Mouse (Mus musculus) induced T-regulatory cell, adult 2 months (primary cell): Measurements from ENCODE around the gene Cacna1d.

Source experiments
- DNase-seq: peaks from one replicate; pipeline ENCODE4 v3.0.0-alpha.2; 2012; ENCODE audit warnings: low read depth

The Cacna1d gene

DNA sequence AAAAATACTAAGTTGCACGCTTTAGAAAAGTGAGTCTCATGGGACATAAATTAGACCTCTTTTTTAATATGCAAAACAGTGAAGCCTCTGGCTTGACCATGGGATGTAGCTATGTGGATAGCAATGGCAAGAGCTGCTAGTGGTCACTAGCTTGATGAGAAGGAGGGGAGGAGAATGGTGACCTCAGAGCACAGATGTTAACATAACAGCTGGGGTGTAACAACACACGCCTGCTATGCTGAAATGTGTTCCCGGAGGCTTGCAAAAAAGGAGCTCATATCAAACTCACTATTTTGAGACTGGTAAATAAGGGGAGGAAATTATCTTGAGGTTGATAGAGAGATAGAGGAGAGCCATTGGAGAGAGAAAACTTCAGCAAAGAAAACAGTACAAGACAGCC lies 32.4 kb downstream of the Cacna1d start:
- no peak for DNase-seq

DNA sequence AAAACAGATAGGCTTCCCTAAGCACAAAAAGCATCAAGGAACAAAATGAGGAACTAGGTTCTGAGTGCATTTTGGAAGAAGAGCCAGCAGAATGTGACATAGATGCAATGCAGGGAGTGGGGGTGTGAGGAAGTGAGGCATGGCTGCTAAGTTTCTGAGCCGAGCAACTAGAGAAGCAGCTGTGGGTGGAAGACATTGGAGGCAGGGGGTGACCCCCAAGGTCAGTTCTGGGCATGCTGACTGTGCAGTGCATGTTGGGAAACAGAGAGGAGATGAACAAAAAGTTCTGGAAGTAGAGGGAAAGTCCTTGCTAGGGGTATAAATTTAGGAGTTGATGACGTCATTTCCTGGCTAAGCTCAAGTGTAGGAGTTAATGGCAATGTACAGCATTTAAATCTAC lies 33.4 kb downstream of the Cacna1d start:
- no peak for DNase-seq

GRCm38 (mm10) chr14:30457436-30457835 lies 33.8 kb downstream of the Cacna1d start:
- no peak for DNase-seq

DNA sequence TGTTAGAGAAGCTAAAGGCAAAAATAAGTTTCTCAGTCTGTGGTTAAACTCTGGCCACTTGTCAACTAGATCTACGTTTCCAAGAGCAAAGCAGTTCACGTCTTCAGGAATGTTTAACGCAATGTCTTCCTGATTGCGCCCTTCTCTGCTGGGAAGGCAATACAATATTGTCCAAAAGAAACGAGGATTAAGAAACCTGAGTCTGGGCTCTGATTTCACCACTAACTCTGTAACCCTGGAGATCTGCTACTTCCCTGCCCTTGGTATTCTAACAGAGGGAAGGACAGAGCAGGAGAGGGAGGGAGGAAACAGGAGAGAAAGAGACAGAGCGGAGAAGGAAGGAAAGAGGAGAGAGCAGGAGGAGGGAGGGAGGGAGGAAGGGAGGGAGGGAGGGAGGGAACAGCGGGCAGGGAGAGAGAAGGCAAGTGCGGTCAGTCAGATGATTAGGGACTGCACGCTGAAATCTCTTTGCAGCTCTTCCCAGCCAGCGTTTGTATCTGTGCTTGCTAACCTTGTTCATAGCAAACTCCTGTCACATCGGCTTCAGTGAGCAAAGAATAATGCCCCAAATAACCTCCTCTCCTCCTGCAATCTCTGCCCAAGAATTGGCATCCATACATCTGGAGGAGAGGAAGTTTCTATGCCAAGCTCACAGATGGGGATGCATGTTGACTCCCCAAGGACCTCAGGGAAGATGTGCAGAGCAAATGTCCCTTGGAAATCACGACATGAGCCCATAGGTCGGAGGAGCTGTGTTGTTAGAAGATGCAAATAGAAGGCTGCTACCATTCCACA lies 35.3 kb downstream of the Cacna1d start:
- DNase-seq = no peak

- DNase-seq = no peak
Observed at GRCm38 (mm10) chr14:30439915-30440314, 51.3 kb downstream of the Cacna1d start.

GRCm38 (mm10) chr14:30435316-30435715 lies 55.9 kb downstream of the Cacna1d start:
- no peak for DNase-seq

GRCm38 (mm10) chr14:30430446-30430845 lies 60.8 kb downstream of the Cacna1d start:
- DNase-seq = no peak

DNA sequence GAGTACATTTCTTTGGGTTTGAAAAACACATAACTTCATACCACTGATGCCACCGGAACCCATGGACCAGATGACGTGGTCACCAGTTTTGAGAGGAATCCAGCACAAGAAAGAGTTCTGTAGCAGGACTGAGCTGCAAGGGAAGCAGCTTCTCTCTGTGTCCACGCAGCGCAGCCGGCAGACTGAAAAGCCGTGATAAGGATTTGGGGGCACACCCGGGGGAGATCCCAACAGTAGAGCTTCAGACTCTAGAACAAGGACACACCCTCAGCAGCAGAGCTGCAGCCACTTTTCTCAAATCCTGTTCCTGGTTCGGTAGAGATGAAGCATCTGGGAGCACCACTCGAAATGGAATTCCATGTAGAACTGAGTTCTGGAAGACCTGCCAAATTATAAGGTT lies 61.2 kb downstream of the Cacna1d start:
- no peak for DNase-seq

DNA sequence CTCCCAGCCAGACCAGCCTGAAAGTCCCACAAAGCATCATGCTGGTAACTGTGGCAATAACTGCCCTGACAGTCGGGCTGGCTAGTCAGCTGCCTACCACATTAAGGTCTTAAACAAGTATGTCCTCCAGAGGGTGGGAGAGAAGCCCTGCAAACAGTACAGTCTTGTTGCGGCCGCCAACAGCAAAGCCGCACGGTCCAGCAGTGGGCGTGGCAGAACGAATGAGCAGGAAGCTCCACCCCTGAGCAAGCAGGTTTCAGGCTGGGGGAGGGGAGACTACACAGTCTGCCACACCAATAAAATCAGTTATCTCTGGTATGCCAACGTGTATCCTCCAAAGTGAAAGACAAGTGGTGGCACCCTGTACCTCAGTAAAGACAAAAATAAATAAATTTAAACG lies 61.6 kb downstream of the Cacna1d start:
- DNase-seq = peak; percentile 24

- DNase-seq = no peak
Observed at GRCm38 (mm10) chr14:30428757-30429156, 62.5 kb downstream of the Cacna1d start.

DNA sequence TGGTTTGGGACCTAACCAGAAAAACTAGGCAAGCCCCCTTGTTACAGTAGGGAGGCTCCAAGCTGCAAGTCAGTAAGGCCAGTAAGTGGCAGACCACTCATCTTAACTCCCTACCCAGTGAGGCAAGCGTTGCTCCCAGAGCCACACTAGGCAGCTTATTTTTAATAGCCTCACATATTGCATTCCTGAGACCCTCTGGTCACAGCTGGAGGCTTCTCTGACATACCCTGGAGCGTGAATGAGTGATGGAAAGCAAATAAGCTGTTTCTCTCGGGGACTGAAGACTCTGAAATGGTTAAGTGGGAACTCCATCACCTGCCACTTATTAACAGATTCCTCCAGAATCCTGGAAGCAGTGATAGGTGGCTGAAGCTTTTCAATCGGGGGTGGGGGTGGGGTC lies 65.4 kb downstream of the Cacna1d start:
- DNase-seq = no peak

DNA sequence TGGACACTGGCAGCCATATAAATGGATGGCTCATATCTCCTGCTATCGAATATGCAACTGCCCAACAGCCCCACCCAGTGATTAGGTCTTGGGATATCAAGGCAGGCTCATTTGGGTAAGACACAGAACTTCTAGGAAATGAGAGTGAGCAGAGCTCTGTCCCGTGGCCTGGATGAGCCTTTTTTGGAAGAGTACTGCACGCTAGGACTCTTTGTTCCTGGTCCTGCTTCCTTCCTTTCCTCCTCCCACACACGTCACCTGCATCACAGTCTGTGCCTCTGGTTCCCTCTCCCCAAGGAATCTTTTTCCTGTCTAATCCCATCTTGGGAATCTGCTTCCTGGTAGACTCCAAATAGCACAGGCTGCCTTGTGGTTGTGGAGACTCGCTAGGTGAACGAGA lies 66.1 kb downstream of the Cacna1d start:
- DNase-seq = no peak

- DNase-seq = no peak
Observed at GRCm38 (mm10) chr14:30424638-30425037, 66.6 kb downstream of the Cacna1d start.

DNA sequence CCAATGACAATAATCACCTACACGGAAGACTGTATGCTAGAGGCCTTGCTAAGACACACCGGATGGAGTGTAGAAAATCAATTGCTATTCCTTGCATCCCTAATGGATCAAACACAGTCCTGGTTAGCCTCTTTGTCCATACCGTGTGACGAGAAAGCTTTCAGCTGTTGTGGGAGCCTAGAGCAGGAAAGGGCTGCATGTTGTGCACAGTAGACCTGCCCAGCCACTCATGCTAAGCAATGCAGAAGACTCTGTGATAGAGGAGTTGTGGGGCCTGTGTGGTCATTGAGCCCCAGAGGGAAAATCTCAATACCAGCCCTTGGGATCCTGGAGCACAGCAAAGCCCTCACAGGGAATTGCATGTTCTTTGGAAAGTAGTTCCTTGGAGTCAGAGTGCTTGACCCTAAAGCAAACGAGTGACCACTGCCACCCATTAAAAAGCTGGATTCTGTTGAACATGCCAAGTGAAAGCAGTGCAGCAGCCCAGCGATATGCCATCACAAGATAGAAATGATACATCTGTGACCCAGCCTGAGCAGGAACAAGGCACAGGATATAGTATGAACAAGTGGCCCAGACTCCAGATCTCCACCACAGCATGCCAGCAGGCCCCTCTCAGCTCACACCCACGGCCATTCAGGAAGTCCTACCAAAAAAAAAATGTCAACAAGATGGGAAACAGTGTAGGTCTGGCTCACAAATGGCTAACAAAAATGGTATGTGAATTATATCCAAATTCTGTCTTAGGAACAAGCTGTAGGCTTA lies 68.7 kb downstream of the Cacna1d start:
- no peak for DNase-seq

- DNase-seq = no peak
Observed at GRCm38 (mm10) chr14:30419458-30419857, 71.8 kb downstream of the Cacna1d start.

DNA sequence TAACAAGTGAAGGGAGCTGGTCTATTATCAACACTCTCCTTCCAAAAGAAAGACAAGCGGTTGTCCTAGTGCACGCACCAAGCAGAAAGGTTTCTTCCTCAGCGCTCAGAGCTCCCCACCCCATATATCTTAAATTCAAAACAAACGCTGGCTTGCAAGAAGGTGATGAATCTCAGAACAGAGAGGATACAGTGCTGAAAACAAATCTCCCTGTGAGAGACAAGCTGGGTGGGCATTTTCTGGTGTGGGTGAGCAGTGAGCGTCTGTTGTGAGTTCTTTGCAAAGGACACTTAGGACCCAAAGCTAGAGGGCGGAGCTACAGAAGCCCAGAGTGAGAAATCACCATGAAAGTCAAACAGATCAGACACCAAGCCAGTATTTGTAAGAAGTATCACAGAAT lies 72.2 kb downstream of the Cacna1d start:
- no peak for DNase-seq

DNA sequence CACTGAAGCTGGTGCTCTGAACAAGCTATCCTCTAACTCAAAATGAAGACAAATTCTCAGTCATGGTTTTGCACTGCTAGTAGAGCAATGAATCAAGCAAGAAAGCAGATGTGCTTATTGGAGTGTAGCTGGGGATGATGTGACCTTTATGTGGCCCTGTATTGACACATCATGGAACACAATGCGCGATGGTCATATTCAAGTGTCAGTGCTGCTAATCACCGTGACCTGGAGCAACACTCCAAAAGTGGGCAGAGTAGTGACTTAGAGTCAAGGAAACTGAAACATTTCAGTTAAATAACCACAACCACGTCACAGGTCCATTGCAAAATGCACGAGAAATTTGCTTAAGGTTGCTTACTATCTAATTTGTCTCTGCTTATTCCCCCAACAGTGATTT lies 75.4 kb downstream of the Cacna1d start:
- DNase-seq = no peak

GRCm38 (mm10) chr14:30414131-30414530 lies 77.1 kb downstream of the Cacna1d start:
- DNase-seq = no peak

DNA sequence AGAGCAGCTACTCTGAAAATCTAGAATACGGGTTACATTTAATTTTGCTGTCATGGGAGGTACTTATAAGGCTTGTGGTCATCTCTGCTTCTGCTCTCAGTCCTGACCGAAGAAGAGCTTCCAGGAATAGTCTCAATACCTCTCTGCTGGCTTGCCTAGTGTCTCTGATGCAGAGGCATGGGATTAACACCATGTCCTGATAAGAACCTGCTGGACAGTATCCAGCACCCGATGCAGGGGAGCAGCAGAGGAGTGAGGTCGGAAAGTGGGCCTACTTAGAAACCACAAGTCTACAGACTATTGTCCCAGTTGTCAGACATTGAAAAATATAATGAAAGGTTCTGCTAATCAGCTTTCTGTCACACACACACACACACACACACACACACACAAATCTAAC lies 81.9 kb downstream of the Cacna1d start:
- no peak for DNase-seq

- peak; percentile 57 for DNase-seq
Observed at GRCm38 (mm10) chr14:30405456-30406225, 85.6 kb downstream of the Cacna1d start.

DNA sequence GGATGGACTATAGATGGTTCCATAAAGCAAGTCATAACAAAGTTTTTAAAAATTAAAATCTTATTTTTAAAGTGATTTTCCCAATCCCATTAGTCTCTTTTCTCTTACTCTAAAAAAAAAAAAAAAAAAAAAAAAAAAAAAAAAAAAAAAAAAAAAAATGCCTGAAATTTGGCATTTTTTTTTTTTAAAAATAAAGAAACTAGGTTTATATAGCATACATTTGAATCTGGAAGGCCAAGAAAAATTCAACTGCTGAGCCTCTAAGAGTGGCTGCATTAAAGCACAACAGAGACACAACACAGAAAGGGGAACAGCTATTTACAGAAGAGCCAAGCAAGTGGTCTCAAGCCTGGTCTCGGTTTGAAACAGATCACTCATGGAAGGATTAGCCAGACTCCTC lies 112.9 kb downstream of the Cacna1d start:
- no peak for DNase-seq

GRCm38 (mm10) chr14:30372878-30373277 lies 118.4 kb downstream of the Cacna1d start:
- DNase-seq = no peak

DNA sequence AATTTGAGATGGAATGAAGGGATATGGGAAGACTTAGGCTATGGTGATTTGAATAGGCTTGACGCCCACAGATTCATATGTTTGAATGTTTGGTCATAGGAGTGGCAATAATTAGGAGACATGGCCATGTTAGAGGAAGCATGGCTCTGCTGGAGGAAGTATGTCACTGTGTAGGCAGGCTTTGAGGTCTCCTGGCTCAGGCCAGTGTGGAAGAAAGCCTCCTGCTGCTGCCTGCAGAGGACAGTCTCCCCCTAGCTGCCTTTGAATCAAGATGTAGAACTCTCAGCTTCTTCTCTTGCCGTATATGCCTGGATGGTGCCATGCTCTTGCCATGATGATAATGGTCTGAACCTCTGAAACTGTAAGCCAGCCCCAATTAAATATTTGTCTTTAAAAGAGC lies 120.2 kb downstream of the Cacna1d start:
- DNase-seq = no peak
